Mouse (Mus musculus): ENCODE measurements around the gene Abr. TPM values are rescaled to one million over a fixed set of nuclear protein-coding genes. Genes with fewer than 3 reads are reported as not detected.

Abr gene
- polyA plus RNA-seq, 1 experiment: 81.3 TPM

DNA sequence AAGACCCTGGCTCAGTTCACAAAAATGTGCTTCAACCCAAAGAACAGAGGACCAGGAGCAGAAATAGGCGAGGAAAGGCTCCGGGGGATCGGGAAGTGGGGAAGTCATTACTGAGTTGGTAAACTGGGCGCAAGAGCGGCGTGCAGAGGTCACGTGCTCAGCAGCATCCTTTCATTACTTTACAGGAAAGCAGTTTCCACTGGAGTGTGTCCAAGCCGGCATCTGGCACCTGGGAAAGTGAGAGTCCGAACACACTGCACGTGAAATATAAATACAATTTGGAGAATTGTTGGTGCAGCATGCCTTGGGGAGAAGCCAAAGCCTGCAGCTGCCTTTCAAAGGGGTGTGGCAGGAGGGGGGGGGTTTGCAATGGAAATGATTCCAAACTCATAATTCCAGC is 220.7 kb downstream of the Abr start:
- H3ac ChIP-seq (ENCODE audit: control insufficient read depth, insufficient read length): no peak overlapping the region

GRCm38 (mm10) chr11:76399587-76400330 is 222.4 kb downstream of the Abr start:
- Histone ChIP-seq H3ac (ENCODE audit: control insufficient read depth, insufficient read length) (no peak overlapping the region), H3K27me3 (ENCODE audit: control insufficient read depth, insufficient read depth, insufficient read length) (no peaks in the 10 kb centered on the region), H3K36me3 (ENCODE audit: control insufficient read depth, insufficient read depth) (no peaks in the 10 kb centered on the region), H3K4me3 (peak overlapping the region; percentile 98), H3K4me2 (ENCODE audit: low read depth) (peak overlapping the region; percentile 99), H3K79me2 (ENCODE audit: control insufficient read depth, insufficient read depth) (peaks cover 37% of the 10 kb centered on the region)
- TF ChIP-seq TCF12 (IDR thresholded peaks at IDR 0.05; ENCODE audit: insufficient read depth, poor library complexity, severe bottlenecking) (no peak), POLR2A (IDR thresholded peaks at IDR 0.05; ENCODE audit: insufficient read length, low read depth) (no peak), CEBPB (IDR thresholded peaks at IDR 0.05; ENCODE audit: insufficient read depth, poor library complexity, severe bottlenecking) (no peak), REST (IDR thresholded peaks at IDR 0.05; ENCODE audit: insufficient read depth, insufficient read length) (no peak), MYOD1 (IDR thresholded peaks at IDR 0.05; ENCODE audit: control insufficient read depth in 1 of 3, insufficient read length in 2 of 3, low read depth in 2 of 3) (no peak), MYOG (IDR thresholded peaks at IDR 0.05; ENCODE audit: control insufficient read depth in 1 of 3, insufficient read depth in 1 of 3, insufficient read length in 2 of 3, low read depth in 2 of 3) (no peak), E2F4 (IDR thresholded peaks at IDR 0.05; ENCODE audit: insufficient read depth) (no peak), POLR2AphosphoS2 (IDR thresholded peaks at IDR 0.05; ENCODE audit: insufficient read length, low read depth) (no peak), TCF3 (IDR thresholded peaks at IDR 0.05; ENCODE audit: insufficient read length, low read depth) (no peak), SRF (IDR thresholded peaks at IDR 0.05; ENCODE audit: control insufficient read depth, insufficient read length, low read depth) (no peak), MAX (IDR thresholded peaks at IDR 0.05; ENCODE audit: low read depth) (no peak), USF1 (IDR thresholded peaks at IDR 0.05; ENCODE audit: low read depth) (no peak)

More for the DNA sequence above, 220.7 kb downstream of the Abr start:
- Histone ChIP-seq H3K79me2 (ENCODE audit: control insufficient read depth, insufficient read depth) (peaks cover 21% of the 10 kb centered on the region), H3K4me2 (ENCODE audit: low read depth) (no peak overlapping the region), H3K4me3 (no peak overlapping the region), H3K27me3 (ENCODE audit: control insufficient read depth, insufficient read depth, insufficient read length) (no peaks in the 10 kb centered on the region), H3K36me3 (ENCODE audit: control insufficient read depth, insufficient read depth) (no peaks in the 10 kb centered on the region)
- peak in 2 of 3 experiments; percentile 22 to 23 for TF ChIP-seq MYOD1 (IDR thresholded peaks at IDR 0.05; ENCODE audit: control insufficient read depth in 1 of 3, insufficient read length in 2 of 3, low read depth in 2 of 3)
- no peak for TF ChIP-seq TCF12 (IDR thresholded peaks at IDR 0.05; ENCODE audit: insufficient read depth, poor library complexity, severe bottlenecking)
- TF ChIP-seq REST (IDR thresholded peaks at IDR 0.05; ENCODE audit: insufficient read depth, insufficient read length): no peak
- no peak for TF ChIP-seq POLR2AphosphoS2 (IDR thresholded peaks at IDR 0.05; ENCODE audit: insufficient read length, low read depth)
- no peak for TF ChIP-seq POLR2A (IDR thresholded peaks at IDR 0.05; ENCODE audit: insufficient read length, low read depth)
- TF ChIP-seq CEBPB (IDR thresholded peaks at IDR 0.05; ENCODE audit: insufficient read depth, poor library complexity, severe bottlenecking): no peak
- TF ChIP-seq E2F4 (IDR thresholded peaks at IDR 0.05; ENCODE audit: insufficient read depth): no peak
- peak in 1 of 3 experiments; percentile 5 for TF ChIP-seq MYOG (IDR thresholded peaks at IDR 0.05; ENCODE audit: control insufficient read depth in 1 of 3, insufficient read depth in 1 of 3, insufficient read length in 2 of 3, low read depth in 2 of 3)
- TF ChIP-seq SRF (IDR thresholded peaks at IDR 0.05; ENCODE audit: control insufficient read depth, insufficient read length, low read depth): no peak
- TF ChIP-seq TCF3 (IDR thresholded peaks at IDR 0.05; ENCODE audit: insufficient read length, low read depth): no peak
- peak; percentile 33 for TF ChIP-seq USF1 (IDR thresholded peaks at IDR 0.05; ENCODE audit: low read depth)
- TF ChIP-seq MAX (IDR thresholded peaks at IDR 0.05; ENCODE audit: low read depth): no peak

GRCm38 (mm10) chr11:76398798-76399586 is 223.1 kb downstream of the Abr start, which contains the start of gene Nxn:
Gene Nxn, minus strand, starts transcription at chr11:76399140.
- TF ChIP-seq CEBPB (IDR thresholded peaks at IDR 0.05; ENCODE audit: insufficient read depth, poor library complexity, severe bottlenecking) (no peak), MYOD1 (IDR thresholded peaks at IDR 0.05; ENCODE audit: control insufficient read depth in 1 of 3, insufficient read length in 2 of 3, low read depth in 2 of 3) (peak in 2 of 3 experiments; percentile 88 to 95), POLR2AphosphoS2 (IDR thresholded peaks at IDR 0.05; ENCODE audit: insufficient read length, low read depth) (peak; percentile 60), REST (IDR thresholded peaks at IDR 0.05; ENCODE audit: insufficient read depth, insufficient read length) (no peak), MYOG (IDR thresholded peaks at IDR 0.05; ENCODE audit: control insufficient read depth in 1 of 3, insufficient read depth in 1 of 3, insufficient read length in 2 of 3, low read depth in 2 of 3) (peak; percentile 37 to 95 (median 91)), TCF12 (IDR thresholded peaks at IDR 0.05; ENCODE audit: insufficient read depth, poor library complexity, severe bottlenecking) (no peak), POLR2A (IDR thresholded peaks at IDR 0.05; ENCODE audit: insufficient read length, low read depth) (peak; percentile 66), USF1 (IDR thresholded peaks at IDR 0.05; ENCODE audit: low read depth) (no peak), TCF3 (IDR thresholded peaks at IDR 0.05; ENCODE audit: insufficient read length, low read depth) (peak; percentile 47), E2F4 (IDR thresholded peaks at IDR 0.05; ENCODE audit: insufficient read depth) (peak; percentile 34)
- peak within 1 kb of the TSS; percentile 66 for H3ac ChIP-seq (ENCODE audit: control insufficient read depth, insufficient read length)

GRCm38 (mm10) chr11:76398312-76398797 is 223.8 kb downstream of the Abr start:
- Histone ChIP-seq H3K27me3 (ENCODE audit: control insufficient read depth, insufficient read depth, insufficient read length) (no peaks in the 10 kb centered on the region), H3K36me3 (ENCODE audit: control insufficient read depth, insufficient read depth) (no peaks in the 10 kb centered on the region), H3K4me2 (ENCODE audit: low read depth) (peak overlapping the region; percentile 95), H3K4me3 (peak overlapping the region; percentile 98), H3K79me2 (ENCODE audit: control insufficient read depth, insufficient read depth) (peaks cover 50% of the 10 kb centered on the region), H3ac (ENCODE audit: control insufficient read depth, insufficient read length) (peak overlapping the region; percentile 66)
- TF ChIP-seq MYOD1 (IDR thresholded peaks at IDR 0.05; ENCODE audit: control insufficient read depth in 1 of 3, insufficient read length in 2 of 3, low read depth in 2 of 3) (peak in 2 of 3 experiments; percentile 69 to 79), MYOG (IDR thresholded peaks at IDR 0.05; ENCODE audit: control insufficient read depth in 1 of 3, insufficient read depth in 1 of 3, insufficient read length in 2 of 3, low read depth in 2 of 3) (peak in 2 of 3 experiments; percentile 73 to 81), MAX (IDR thresholded peaks at IDR 0.05; ENCODE audit: low read depth) (no peak), TCF12 (IDR thresholded peaks at IDR 0.05; ENCODE audit: insufficient read depth, poor library complexity, severe bottlenecking) (no peak)

More at GRCm38 (mm10) chr11:76398798-76399586, 223.1 kb downstream of the Abr start, which contains the start of gene Nxn:
- Histone ChIP-seq H3K79me2 (ENCODE audit: control insufficient read depth, insufficient read depth) (peaks cover 45% of the 10 kb centered on the region), H3K27me3 (ENCODE audit: control insufficient read depth, insufficient read depth, insufficient read length) (no peaks in the 10 kb centered on the region), H3K4me2 (ENCODE audit: low read depth) (peak within 1 kb of the TSS; percentile 99), H3K36me3 (ENCODE audit: control insufficient read depth, insufficient read depth) (no peaks in the 10 kb centered on the region), H3K4me3 (peak within 1 kb of the TSS; percentile 98)
